Mouse (Mus musculus): ENCODE measurements around the gene P4ha1. TPM values are rescaled to one million over a fixed set of nuclear protein-coding genes. Genes with fewer than 3 reads are reported as not detected.
"Not testable (repeated sequence)": the region's sequence is repeated elsewhere in the genome, so short reads cannot be mapped to it uniquely, and the experiment has no call there.

The P4ha1 gene
- total RNA-seq (2021), result 10 to 100 TPM; 22.9 to 25.0 TPM
- long read RNA-seq, experiment 1, full-length matches to known transcripts, result 15 of 17 reads
- long read RNA-seq, experiment 1, partial matches to known transcripts, result 1 of 17 reads
- long read RNA-seq, experiment 1, other reads (novel, unspliced or antisense), result 1 of 17 reads
- long read RNA-seq, experiment 2, full-length matches to known transcripts, result 35 of 49 reads
- long read RNA-seq, experiment 2, partial matches to known transcripts, result 5 of 49 reads
- long read RNA-seq, experiment 2, other reads (novel, unspliced or antisense), result 9 of 49 reads

DNA sequence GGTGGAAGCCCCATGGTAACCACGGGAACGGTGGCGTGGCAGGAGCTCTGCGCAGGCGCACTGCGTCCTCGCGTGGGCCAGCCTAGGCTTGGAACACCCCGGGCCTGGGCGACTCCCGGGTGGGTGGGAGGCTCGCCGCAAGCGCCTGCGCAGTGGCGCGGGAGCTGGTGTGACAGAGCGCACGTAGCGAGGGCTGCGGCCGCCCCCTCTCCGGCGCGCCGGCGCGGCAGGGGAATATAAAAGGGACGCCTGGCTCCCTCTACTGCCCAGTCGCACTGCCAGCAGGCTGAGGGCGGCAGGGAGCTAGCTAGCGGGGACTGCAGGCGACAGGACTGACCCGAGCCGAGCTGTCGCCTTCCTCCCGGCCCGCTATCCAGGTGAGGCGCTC, at the start of gene P4ha1:
P4ha1 (plus strand) TSS at position 197 of the 388 bp plus-strand sequence.
- peak; percentile 98 for DNase-seq (ENCODE audit: low spot score in 2 of 2)

GRCm38 (mm10) chr10:59275745-59276144, 47.4 kb upstream of the P4ha1 start:
- no peak for DNase-seq (ENCODE audit: low spot score in 2 of 2)

DNA sequence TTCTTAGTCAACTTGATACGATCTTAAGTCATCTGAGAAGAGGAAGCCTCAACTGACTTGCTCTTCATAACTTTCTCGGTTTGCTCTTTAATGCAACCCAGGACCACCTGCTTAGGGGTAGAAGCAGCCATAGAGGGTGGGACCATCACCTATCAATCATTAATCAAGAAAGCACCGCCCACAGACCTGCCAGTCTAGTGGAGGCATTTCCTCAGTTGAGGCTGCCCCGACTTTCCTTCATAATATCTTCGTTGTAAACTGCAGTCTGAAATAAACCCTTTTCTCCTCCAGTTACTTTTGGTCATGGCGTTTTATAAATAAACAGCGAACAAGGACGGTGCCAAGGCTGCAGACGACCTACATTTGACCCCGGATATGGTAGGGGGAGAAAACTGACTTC, 46.0 kb upstream of the P4ha1 start:
- DNase-seq (ENCODE audit: low spot score in 2 of 2), result no peak

DNA sequence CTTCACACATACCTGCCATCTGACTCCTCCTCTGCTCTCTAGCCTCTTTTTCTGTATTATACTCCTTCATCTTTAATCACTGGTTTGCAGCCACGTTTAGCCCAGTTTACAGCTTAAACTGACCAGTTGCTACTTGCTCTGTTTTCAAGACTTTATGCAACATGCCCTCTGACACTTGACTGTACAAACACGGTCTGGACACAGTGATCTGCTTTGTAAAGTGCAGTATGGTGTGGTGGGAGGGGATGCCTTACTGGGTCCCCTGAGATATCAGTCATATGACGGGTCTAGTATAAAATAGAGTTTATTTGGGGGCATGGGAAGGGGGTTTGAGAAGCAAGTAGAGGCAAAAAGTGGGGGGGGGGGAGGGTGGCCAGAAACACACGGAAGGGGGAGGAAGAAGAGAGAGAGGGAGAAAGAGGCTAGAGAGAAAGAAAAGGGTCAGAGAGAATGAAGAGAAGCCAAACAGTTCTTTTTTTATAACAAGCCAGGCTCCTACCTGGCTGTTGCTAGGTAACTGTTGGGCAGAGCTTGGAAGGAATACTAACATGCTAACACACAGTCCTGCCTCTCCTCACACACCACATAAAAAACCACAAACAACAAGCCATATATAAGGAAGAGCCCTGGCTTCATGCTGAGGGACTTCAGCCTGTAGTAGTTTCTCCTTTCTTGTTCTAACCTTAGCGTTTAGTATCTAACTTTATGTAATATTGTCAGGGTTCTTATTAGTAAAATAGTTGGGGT, 45.2 kb upstream of the P4ha1 start:
- DNase-seq (ENCODE audit: low spot score in 2 of 2), result no peak

DNA sequence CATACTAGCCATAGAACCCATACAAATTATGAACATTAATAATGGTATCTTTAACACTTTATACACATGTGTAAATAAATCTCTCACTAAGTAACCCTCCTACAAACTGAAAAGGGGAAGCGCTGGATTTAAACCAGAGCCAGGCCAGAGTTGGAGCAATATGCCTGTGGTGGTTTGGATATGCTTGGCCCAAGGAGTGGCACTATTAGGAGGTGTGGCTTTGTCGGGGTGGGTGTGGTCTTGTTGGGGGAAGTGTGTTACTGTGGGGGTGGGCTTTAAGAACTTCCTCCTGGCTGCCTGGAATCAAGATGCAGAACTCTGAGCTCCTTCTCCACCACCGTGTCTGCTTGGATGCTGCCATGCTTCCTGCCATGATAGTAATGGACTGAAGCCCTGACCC, 39.9 kb upstream of the P4ha1 start:
- DNase-seq (ENCODE audit: low spot score in 2 of 2), result no peak

GRCm38 (mm10) chr10:59283749-59284148, 39.3 kb upstream of the P4ha1 start:
- DNase-seq (ENCODE audit: low spot score in 2 of 2), result no peak

GRCm38 (mm10) chr10:59285530-59285929, 37.6 kb upstream of the P4ha1 start:
- no peak for DNase-seq (ENCODE audit: low spot score in 2 of 2)

DNA sequence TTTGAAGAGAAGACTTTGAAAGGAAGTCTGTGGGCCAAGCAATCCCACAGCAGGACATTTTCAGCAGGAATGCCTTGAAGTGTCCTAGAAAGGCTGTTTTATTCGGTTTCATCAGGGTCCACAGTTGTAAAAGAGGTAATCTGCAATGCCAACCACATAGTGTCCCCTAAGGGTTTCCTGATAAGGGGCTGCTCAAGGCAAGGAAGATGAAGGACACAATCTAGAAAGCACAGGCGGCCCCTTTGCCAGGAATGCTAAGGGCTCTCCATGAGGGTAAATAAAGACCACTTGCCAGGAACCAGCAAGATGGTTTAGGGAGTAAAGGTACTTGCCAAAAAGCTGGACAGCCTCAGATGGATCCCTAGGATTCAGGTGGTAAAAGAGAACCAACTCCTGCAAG, 35.8 kb upstream of the P4ha1 start:
- DNase-seq (ENCODE audit: low spot score in 2 of 2), result no peak

- no peak for DNase-seq (ENCODE audit: low spot score in 2 of 2)
Observed at GRCm38 (mm10) chr10:59287662-59288061, 35.4 kb upstream of the P4ha1 start.

DNA sequence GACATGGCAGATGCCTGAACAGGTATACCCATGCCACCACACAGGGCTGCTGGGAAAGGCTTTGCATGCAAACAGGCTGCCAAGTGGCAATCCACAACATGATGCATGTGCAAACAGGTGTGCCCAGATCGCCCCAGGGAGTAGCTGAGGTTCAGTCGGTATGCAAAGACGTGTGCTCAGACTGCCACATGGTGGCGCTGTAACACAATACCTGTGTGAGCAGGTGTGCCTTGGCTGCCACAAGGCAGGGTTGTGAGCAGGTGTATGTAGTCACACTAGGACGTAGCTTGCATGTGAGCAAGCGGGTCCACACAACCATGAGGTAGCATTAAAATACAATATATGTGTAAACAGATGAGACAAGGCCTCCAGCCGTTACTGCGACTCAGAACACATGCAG, 34.0 kb upstream of the P4ha1 start:
- DNase-seq (ENCODE audit: low spot score in 2 of 2), result no peak

DNA sequence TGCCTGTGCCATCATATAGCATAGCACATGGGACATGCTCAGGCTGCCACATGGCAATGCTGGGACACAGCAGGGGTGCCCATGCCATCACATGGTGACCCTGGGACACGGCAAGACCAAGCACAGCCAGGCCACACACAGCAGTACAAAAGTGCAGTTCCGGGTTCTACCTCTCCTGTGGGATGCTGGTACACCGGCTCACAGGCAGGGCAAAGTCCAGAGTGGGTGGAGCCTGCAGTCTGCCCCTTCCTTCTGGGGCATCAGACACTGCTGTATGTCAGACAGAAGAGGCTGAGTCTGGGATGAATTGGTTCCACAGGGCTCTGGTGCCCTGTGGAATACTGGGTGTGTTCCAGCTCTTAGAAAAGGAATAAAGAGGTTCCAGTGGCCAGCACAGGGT, 31.6 kb upstream of the P4ha1 start:
- DNase-seq (ENCODE audit: low spot score in 2 of 2), result no peak

DNA sequence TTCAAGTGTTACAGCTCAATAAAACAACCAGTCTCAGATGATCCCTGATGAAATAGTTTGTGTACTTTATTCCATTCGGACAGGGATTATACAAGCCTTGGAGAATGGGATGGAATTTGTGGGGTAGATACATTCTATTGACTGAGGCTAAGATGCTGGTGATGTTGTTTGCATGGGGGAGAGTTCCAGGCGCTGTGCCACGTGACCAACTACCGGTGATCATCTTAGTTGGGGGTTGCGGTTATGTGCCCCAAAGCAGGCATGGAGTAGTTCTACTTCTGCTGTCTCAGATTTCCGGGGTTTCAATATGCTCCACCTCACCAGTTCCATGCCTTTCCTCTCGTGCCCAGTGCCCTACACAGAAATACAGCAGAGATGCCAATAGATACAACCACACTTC, 31.0 kb upstream of the P4ha1 start:
- no peak for DNase-seq (ENCODE audit: low spot score in 2 of 2)

DNA sequence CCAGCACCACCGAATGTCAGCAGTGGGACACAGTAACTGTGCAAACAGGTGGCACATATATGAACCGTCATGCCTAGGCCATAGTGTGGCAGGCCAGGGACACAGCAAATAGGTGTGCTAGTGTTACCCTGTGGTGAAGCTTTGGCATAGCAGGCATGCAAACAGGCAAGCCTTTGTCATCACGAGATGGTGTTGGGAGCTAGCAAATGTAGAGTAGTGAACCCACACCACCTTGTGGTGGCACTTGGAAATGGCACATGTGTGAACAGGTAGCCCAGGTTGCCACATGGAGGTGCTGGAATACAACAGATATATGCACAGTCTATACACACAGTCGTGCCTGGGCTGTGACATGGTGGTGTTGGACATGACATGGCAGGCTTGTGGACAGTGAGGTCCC, 30.5 kb upstream of the P4ha1 start:
- DNase-seq (ENCODE audit: low spot score in 2 of 2), result peak in 1 of 2 experiments; percentile 60

- DNase-seq (ENCODE audit: low spot score in 2 of 2), result peak in 1 of 2 experiments; percentile 30
Observed at GRCm38 (mm10) chr10:59295241-59295811, 27.8 kb upstream of the P4ha1 start.

GRCm38 (mm10) chr10:59296261-59296660, 26.8 kb upstream of the P4ha1 start:
- peak; percentile 52 to 61 for DNase-seq (ENCODE audit: low spot score in 2 of 2)

- DNase-seq (ENCODE audit: low spot score in 2 of 2), result not testable (repeated sequence)
Observed at GRCm38 (mm10) chr10:59302671-59303070, 20.4 kb upstream of the P4ha1 start.

DNA sequence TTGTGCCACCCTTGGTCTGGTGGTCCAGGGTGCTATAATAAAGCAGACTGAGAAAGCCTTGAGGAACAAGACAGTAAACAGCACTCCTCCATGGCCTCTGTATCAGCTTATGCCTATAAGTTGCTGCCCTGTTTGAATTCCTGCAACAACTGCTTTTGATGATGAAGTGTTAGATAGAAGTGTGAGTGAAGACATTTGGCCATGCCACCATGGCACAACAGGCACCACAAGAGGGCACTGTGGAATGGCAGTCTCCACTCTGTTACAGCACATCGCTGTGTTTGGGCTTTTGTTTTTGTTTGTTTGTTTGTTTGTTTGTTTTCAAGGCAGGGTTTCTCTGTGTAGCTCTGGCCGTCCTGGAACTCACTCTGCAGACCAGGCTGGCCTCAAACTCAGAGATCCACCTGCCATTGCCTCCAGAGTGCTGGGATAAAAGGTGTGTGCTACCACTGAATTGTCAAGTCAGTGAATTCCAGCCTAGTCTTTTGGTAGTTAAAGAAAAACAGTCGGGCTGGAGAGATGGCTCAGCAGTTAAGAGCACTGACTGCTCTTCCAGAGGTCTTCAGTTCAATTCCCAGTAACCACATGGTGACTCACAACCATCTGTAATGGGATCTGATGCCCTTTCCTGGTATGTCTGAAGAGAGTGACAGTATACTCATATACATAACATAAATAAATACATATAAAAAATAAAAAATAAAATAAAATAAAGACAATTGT, 13.9 kb upstream of the P4ha1 start:
- no peak for DNase-seq (ENCODE audit: low spot score in 2 of 2)

- no peak for DNase-seq (ENCODE audit: low spot score in 2 of 2)
Observed at GRCm38 (mm10) chr10:59310124-59310523, 13.0 kb upstream of the P4ha1 start.

- DNase-seq (ENCODE audit: low spot score in 2 of 2), result no peak
Observed at GRCm38 (mm10) chr10:59310691-59311457, 12.2 kb upstream of the P4ha1 start.

GRCm38 (mm10) chr10:59311881-59312280, 11.2 kb upstream of the P4ha1 start:
- DNase-seq (ENCODE audit: low spot score in 2 of 2), result no peak

- DNase-seq (ENCODE audit: low spot score in 2 of 2), result no peak
Observed at GRCm38 (mm10) chr10:59321112-59321511, 2.0 kb upstream of the P4ha1 start.
